Mouse (Mus musculus) lung, postnatal 0 days (tissue): ENCODE measurements around the gene Crip2.

ENCODE experiments used
- CTCF ChIP-seq: IDR thresholded peaks from 2 replicates; pipeline ENCODE4 v1.5.1; 2016; ENCODE audit warnings: antibody characterized with exemption, mild to moderate bottlenecking
- EP300 ChIP-seq: IDR thresholded peaks from 2 replicates; pipeline ENCODE4 v1.6.1; 2016; ENCODE audit warnings: antibody characterized with exemption, mild to moderate bottlenecking, control low read depth

DNA sequence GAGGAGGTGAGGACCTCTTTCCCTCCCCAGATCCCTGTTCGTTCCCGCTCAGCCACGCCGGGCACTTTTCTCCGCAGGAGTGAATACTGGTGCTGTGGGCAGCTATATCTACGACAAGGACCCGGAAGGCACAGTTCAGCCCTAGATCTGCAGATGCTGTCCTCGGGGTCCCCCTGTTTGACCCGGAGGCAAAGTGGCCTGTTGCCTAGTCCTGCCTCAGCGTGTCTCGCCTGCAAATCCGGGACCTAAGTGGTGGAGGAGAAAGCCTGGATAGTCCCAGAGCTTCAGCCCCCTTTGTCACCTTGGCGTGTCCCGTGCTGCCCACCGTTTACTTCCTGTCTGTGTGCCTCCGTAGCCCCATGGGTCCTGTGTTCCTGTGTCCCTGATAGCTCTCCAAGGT lies 4.8 kb downstream of the Crip2 start:
- TF ChIP-seq CTCF (no peak), EP300 (no peak)
